Mouse (Mus musculus) erythroblast, embryonic 14.5 days (primary cell): ENCODE measurements around the gene Tmem184a. TPM values are rescaled to one million over a fixed set of nuclear protein-coding genes. Genes with fewer than 3 reads are reported as not detected.
A peak's percentile ranks its signal among the peaks of the same experiment; 100 is the strongest.

Source experiments
- H3K27me3 ChIP-seq: 2 replicates; pipeline ENCODE4 v1.6.1; 2012; ENCODE audit warnings: inconsistent platforms; ENCODE audit not compliant: control insufficient read depth
- H3K36me3 ChIP-seq: 2 replicates; pipeline ENCODE4 v1.6.1; 2012; ENCODE audit warnings: mild to moderate bottlenecking, inconsistent platforms; ENCODE audit not compliant: control insufficient read depth
- H3K4me1 ChIP-seq: 2 replicates; pipeline ENCODE4 v1.6.1; 2012; ENCODE audit warnings: inconsistent platforms; ENCODE audit not compliant: control insufficient read depth
- H3K4me3 ChIP-seq: replicated peaks from 2 replicates; pipeline ENCODE3; 2012; ENCODE audit warnings: moderate library complexity, mild to moderate bottlenecking, inconsistent platforms
- H3K9me3 ChIP-seq: 2 replicates; pipeline ENCODE4 v1.6.1; 2012; ENCODE audit warnings: low read length, inconsistent platforms, mixed read lengths; ENCODE audit not compliant: control insufficient read depth
- GATA1 ChIP-seq: IDR thresholded peaks from 2 replicates; pipeline ENCODE4 v1.6.1; 2012; ENCODE audit warnings: low read length, inconsistent platforms, mixed read lengths
- TAL1 ChIP-seq: IDR thresholded peaks from 3 replicates; pipeline ENCODE4 v1.6.1; 2012; ENCODE audit warnings: low read length, inconsistent platforms, mixed read lengths
- polyA plus RNA-seq: library from polyadenylated mRNA; stranded (reverse); fragments of >175 nt; gene quantifications from 2 replicates; pipeline ENCODE4 v1.2.3, GENCODE M21; 2012

Gene Tmem184a
- polyA plus RNA-seq, 1 experiment: 77.7 TPM

- Histone ChIP-seq H3K4me3 (no peak overlapping the region), H3K27me3 (no peaks in the 10 kb centered on the region), H3K9me3 (no peaks in the 10 kb centered on the region), H3K4me1 (peaks cover 96% of the 10 kb centered on the region), H3K36me3 (peaks cover 61% of the 10 kb centered on the region)
- TF ChIP-seq GATA1 (no peak), TAL1 (no peak)
These were observed 3.3 kb downstream of the Tmem184a start for GRCm38 (mm10) chr5:139816445-139816844.

GRCm38 (mm10) chr5:139815964-139816363 lies 3.8 kb downstream of the Tmem184a start:
- Histone ChIP-seq H3K9me3 (no peaks in the 10 kb centered on the region), H3K36me3 (peaks cover 61% of the 10 kb centered on the region), H3K4me1 (peaks cover 97% of the 10 kb centered on the region), H3K27me3 (no peaks in the 10 kb centered on the region), H3K4me3 (no peak overlapping the region)
- TF ChIP-seq TAL1 (no peak), GATA1 (no peak)

GRCm38 (mm10) chr5:139813963-139814381 lies 5.7 kb downstream of the Tmem184a start:
- peaks cover 59% of the 10 kb centered on the region for H3K36me3 ChIP-seq
- TF ChIP-seq GATA1 (no peak), TAL1 (no peak)
- no peaks in the 10 kb centered on the region for H3K27me3 ChIP-seq
- H3K9me3 ChIP-seq: peaks cover 4% of the 10 kb centered on the region
- peak overlapping the region; percentile 36 for H3K4me3 ChIP-seq
- peaks cover 97% of the 10 kb centered on the region for H3K4me1 ChIP-seq

GRCm38 (mm10) chr5:139813126-139813490 lies 6.6 kb downstream of the Tmem184a start:
- H3K4me1 ChIP-seq: peaks cover 95% of the 10 kb centered on the region
- H3K4me3 ChIP-seq: peak overlapping the region; percentile 67
- H3K9me3 ChIP-seq: peaks cover 11% of the 10 kb centered on the region
- TF ChIP-seq TAL1 (no peak), GATA1 (no peak)
- H3K36me3 ChIP-seq: peaks cover 63% of the 10 kb centered on the region
- H3K27me3 ChIP-seq: peaks cover 4% of the 10 kb centered on the region; the same call in 1 of the 2 replicates

- Histone ChIP-seq H3K36me3 (peaks cover 63% of the 10 kb centered on the region), H3K27me3 (peaks cover 6% of the 10 kb centered on the region; the same call in 1 of the 2 replicates), H3K4me1 (peaks cover 95% of the 10 kb centered on the region), H3K9me3 (peaks cover 16% of the 10 kb centered on the region), H3K4me3 (peak overlapping the region; percentile 67)
- TF ChIP-seq GATA1: no peak
- TF ChIP-seq TAL1: no peak
These were observed 7.2 kb downstream of the Tmem184a start for GRCm38 (mm10) chr5:139812398-139813125.

GRCm38 (mm10) chr5:139811677-139812397 lies 7.9 kb downstream of the Tmem184a start:
- peak overlapping the region; percentile 67 for H3K4me3 ChIP-seq
- H3K4me1 ChIP-seq: peaks cover 96% of the 10 kb centered on the region
- peaks cover 69% of the 10 kb centered on the region for H3K36me3 ChIP-seq
- no peak for TF ChIP-seq TAL1
- no peak; the same call in 1 of the 2 replicates for TF ChIP-seq GATA1
- H3K9me3 ChIP-seq: peaks cover 24% of the 10 kb centered on the region
- H3K27me3 ChIP-seq: peaks cover 6% of the 10 kb centered on the region; the same call in 1 of the 2 replicates

- Histone ChIP-seq H3K4me1 (peaks cover 96% of the 10 kb centered on the region), H3K4me3 (peak overlapping the region; percentile 27), H3K9me3 (peaks cover 32% of the 10 kb centered on the region), H3K27me3 (peaks cover 6% of the 10 kb centered on the region; the same call in 1 of the 2 replicates), H3K36me3 (peaks cover 83% of the 10 kb centered on the region)
- TF ChIP-seq TAL1 (no peak), GATA1 (no peak)
These were observed 10.3 kb downstream of the Tmem184a start for GRCm38 (mm10) chr5:139809397-139809796.

- Histone ChIP-seq H3K36me3 (peaks cover 96% of the 10 kb centered on the region), H3K4me3 (peak overlapping the region; percentile 60), H3K4me1 (peaks cover 95% of the 10 kb centered on the region), H3K27me3 (peaks cover 6% of the 10 kb centered on the region; the same call in 1 of the 2 replicates), H3K9me3 (peaks cover 32% of the 10 kb centered on the region)
- no peak for TF ChIP-seq GATA1
- peak; percentile 66 for TF ChIP-seq TAL1
These were observed 13.8 kb downstream of the Tmem184a start for GRCm38 (mm10) chr5:139805924-139806323.

- peaks cover 97% of the 10 kb centered on the region for H3K4me1 ChIP-seq
- peaks cover 6% of the 10 kb centered on the region; the same call in 1 of the 2 replicates for H3K27me3 ChIP-seq
- peak overlapping the region; percentile 60 for H3K4me3 ChIP-seq
- peaks cover 99% of the 10 kb centered on the region for H3K36me3 ChIP-seq
- TF ChIP-seq TAL1 (peak; percentile 52; the same call in 2 of the 3 replicates), GATA1 (no peak)
- peaks cover 32% of the 10 kb centered on the region for H3K9me3 ChIP-seq
These were observed 15.1 kb downstream of the Tmem184a start for GRCm38 (mm10) chr5:139804573-139805111.
